Mouse (Mus musculus): ENCODE measurements at regions not wholly inside any gene's neighbourhood (a gene's known extent, or its start where the extent isn't known, plus 50 kb on each side); places are given as distances from the start of the nearest gene placed in this dataset.

DNA sequence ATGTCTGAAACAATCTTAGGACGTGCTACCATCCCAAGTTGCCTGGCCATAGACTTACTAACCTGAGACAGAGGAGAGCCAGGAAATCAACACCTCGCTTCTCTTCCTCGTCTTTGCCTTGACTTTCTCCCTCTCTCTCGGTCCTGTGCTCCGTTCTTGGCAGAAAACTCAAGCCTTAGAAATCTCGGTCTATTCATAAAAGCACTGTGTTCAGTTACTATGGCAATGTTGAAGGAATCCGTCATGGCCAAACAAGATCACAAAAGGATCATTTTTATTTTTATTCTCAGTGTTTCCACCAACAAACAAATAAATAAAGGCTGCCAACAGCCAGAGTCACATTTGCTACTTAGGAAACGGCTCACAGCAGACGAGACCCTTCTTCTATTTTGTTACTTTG lies 85.6 kb upstream of the Sox5 start:
- no peaks in the 10 kb centered on the region for H3K27me3 ChIP-seq (ENCODE audit: insufficient read depth, low read length)
- H3K4me3 ChIP-seq (replicated peaks; ENCODE audit: low read depth, low read length), result no peak overlapping the region
- ATAC-seq (replicated peaks; ENCODE audit: low FRiP score, low read depth) (no peak), DNase-seq (ENCODE audit: low spot score) (no peak)
- no peak for TF ChIP-seq CTCF (IDR thresholded peaks at IDR 0.05; ENCODE audit: low read depth)
- H3K4me1 ChIP-seq (replicated peaks; ENCODE audit: insufficient read depth, low read length), result no peaks in the 10 kb centered on the region
- H3K36me3 ChIP-seq (ENCODE audit: insufficient read depth, low read length), result no peaks in the 10 kb centered on the region
- no peak overlapping the region for H3K4me2 ChIP-seq (ENCODE audit: low read length)
- 78% methylated on average over 9 of the region's 9 CpGs for WGBS
- H3K9ac ChIP-seq (ENCODE audit: low read depth, low read length), result no peak overlapping the region
- H3K27ac ChIP-seq, result no peak overlapping the region
- H3K9me3 ChIP-seq (replicated peaks; ENCODE audit: low read length), result no peaks in the 10 kb centered on the region

DNA sequence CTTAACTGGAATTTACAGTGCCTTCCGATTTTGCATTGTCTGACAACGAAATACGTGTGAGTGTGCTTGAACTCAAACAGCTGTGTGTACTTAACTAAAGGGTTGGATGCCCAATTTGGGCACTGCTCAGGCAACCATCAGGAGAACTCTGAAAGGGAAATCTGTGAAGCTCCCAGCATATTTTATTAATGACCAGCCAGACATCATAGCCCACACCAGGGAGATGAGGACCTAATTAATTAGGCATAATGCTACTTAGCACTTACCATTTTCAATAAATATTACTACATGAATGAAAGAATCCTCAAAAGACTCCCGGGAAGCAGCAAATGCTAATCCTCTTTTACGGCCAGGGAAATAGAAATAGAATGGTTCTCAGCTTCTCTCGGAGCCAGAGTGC lies 82.2 kb upstream of the Sox5 start:
- H3K4me2 ChIP-seq (ENCODE audit: low read length), result no peak overlapping the region
- H3K36me3 ChIP-seq (ENCODE audit: insufficient read depth, low read length), result no peaks in the 10 kb centered on the region
- H3K4me1 ChIP-seq (replicated peaks; ENCODE audit: insufficient read depth, low read length), result no peaks in the 10 kb centered on the region
- TF ChIP-seq CTCF (IDR thresholded peaks at IDR 0.05; ENCODE audit: low read depth), result no peak
- no peaks in the 10 kb centered on the region for H3K27me3 ChIP-seq (ENCODE audit: insufficient read depth, low read length)
- ATAC-seq (replicated peaks; ENCODE audit: low FRiP score, low read depth), result no peak
- no peak overlapping the region for H3K27ac ChIP-seq
- H3K9ac ChIP-seq (ENCODE audit: low read depth, low read length), result no peak overlapping the region
- 70% methylated on average over 6 of the region's 6 CpGs for WGBS
- H3K4me3 ChIP-seq (replicated peaks; ENCODE audit: low read depth, low read length), result no peak overlapping the region
- no peaks in the 10 kb centered on the region for H3K9me3 ChIP-seq (replicated peaks; ENCODE audit: low read length)
- no peak for DNase-seq (ENCODE audit: low spot score)

DNA sequence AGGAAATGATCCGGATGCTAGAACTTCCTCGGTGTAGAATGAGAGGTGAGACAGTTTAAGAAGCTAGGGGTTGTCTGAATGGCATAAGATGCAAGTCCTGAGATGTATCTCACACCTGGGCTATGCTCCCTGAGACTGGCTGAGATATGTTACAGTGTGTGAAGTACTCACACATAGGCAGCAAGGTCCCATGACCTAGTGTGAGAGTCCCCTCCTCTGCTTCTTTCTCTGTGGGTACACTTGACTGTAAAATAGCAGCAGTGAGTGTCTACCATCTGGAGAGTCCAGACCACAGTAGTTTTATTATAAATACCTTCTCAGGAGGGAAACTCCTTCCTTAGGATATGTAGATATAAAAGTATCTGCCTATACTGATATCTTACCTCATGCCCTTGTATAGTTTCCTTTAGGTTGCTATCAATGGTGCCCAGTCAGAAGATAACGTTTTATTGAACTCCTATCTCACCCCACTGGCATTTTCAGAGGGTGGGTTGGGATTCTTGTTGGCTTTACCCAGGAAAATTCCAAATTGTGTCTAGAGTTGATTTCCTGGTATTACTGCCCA lies 81.7 kb upstream of the Sox5 start:
- ATAC-seq (replicated peaks; ENCODE audit: low FRiP score, low read depth), result no peak
- H3K4me1 ChIP-seq (replicated peaks; ENCODE audit: insufficient read depth, low read length), result no peaks in the 10 kb centered on the region
- WGBS, result 90% methylated on average over 3 of the region's 3 CpGs
- H3K9ac ChIP-seq (ENCODE audit: low read depth, low read length), result no peak overlapping the region
- H3K4me2 ChIP-seq (ENCODE audit: low read length), result no peak overlapping the region
- TF ChIP-seq CTCF (IDR thresholded peaks at IDR 0.05; ENCODE audit: low read depth), result no peak
- no peaks in the 10 kb centered on the region for H3K9me3 ChIP-seq (replicated peaks; ENCODE audit: low read length)
- H3K4me3 ChIP-seq (replicated peaks; ENCODE audit: low read depth, low read length), result no peak overlapping the region
- no peak for DNase-seq (ENCODE audit: low spot score)
- no peaks in the 10 kb centered on the region for H3K36me3 ChIP-seq (ENCODE audit: insufficient read depth, low read length)
- no peak overlapping the region for H3K27ac ChIP-seq
- H3K27me3 ChIP-seq (ENCODE audit: insufficient read depth, low read length), result no peaks in the 10 kb centered on the region

DNA sequence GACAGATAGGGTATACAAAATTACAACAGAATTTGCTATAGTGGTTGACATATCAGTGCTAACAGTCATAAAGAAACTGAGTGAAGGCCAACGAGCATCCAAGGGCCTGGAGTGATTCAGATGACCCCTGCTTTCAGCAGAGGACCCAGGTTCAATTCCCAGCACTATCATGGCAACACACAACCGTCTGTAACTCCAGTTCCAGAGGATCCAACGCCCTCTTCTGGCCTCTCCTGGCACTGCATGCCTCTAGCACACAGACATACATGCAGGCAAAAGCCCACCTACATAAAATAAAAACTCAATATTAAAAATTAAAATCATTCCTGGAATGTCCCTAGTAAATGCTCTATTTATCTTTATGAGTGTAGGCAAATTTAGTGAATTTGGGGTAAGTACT lies 59.7 kb upstream of the Sox5 start:
- no peak overlapping the region for H3K4me2 ChIP-seq (ENCODE audit: low read length)
- H3K27me3 ChIP-seq (ENCODE audit: insufficient read depth, low read length), result no peaks in the 10 kb centered on the region
- no peak overlapping the region for H3K4me3 ChIP-seq (replicated peaks; ENCODE audit: low read depth, low read length)
- H3K9ac ChIP-seq (ENCODE audit: low read depth, low read length), result no peak overlapping the region
- 69% methylated on average over 3 of the region's 3 CpGs for WGBS
- ATAC-seq (replicated peaks; ENCODE audit: low FRiP score, low read depth) (no peak), DNase-seq (ENCODE audit: low spot score) (no peak)
- H3K9me3 ChIP-seq (replicated peaks; ENCODE audit: low read length), result no peaks in the 10 kb centered on the region
- no peaks in the 10 kb centered on the region for H3K36me3 ChIP-seq (ENCODE audit: insufficient read depth, low read length)
- no peak overlapping the region for H3K27ac ChIP-seq
- TF ChIP-seq CTCF (IDR thresholded peaks at IDR 0.05; ENCODE audit: low read depth), result peak; percentile 10; the same call in 1 of the 2 replicates
- H3K4me1 ChIP-seq (replicated peaks; ENCODE audit: insufficient read depth, low read length), result no peaks in the 10 kb centered on the region

DNA sequence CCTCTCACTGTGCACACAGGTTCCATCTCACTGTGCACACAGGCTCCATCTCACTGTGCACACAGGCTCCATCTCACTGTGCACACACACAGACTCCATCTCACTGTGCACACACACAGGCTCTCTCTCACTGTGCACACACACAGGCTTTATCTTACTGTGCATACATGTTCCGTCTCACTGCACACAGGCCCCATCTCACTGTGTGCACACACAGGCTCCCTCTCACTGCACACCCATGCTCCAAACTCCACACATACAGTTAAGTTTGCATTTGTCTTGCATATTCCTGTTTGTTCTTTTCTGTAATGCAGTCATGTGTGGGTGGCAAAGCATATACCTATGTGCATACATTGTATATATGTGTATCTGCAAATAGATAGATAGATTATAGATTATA lies 57.6 kb upstream of the Sox5 start:
- Histone ChIP-seq H3K4me1 (replicated peaks; ENCODE audit: insufficient read depth, low read length) (no peaks in the 10 kb centered on the region), H3K36me3 (ENCODE audit: insufficient read depth, low read length) (no peaks in the 10 kb centered on the region), H3K27me3 (ENCODE audit: insufficient read depth, low read length) (no peaks in the 10 kb centered on the region), H3K9ac (ENCODE audit: low read depth, low read length) (no peak overlapping the region), H3K27ac (no peak overlapping the region), H3K4me2 (ENCODE audit: low read length) (no peak overlapping the region), H3K4me3 (replicated peaks; ENCODE audit: low read depth, low read length) (no peak overlapping the region), H3K9me3 (replicated peaks; ENCODE audit: low read length) (no peaks in the 10 kb centered on the region)
- DNase-seq (ENCODE audit: low spot score) (no peak), ATAC-seq (replicated peaks; ENCODE audit: low FRiP score, low read depth) (no peak)
- no peak for TF ChIP-seq CTCF (IDR thresholded peaks at IDR 0.05; ENCODE audit: low read depth)
- WGBS, result 94% methylated on average over 1 of the region's 1 CpGs

DNA sequence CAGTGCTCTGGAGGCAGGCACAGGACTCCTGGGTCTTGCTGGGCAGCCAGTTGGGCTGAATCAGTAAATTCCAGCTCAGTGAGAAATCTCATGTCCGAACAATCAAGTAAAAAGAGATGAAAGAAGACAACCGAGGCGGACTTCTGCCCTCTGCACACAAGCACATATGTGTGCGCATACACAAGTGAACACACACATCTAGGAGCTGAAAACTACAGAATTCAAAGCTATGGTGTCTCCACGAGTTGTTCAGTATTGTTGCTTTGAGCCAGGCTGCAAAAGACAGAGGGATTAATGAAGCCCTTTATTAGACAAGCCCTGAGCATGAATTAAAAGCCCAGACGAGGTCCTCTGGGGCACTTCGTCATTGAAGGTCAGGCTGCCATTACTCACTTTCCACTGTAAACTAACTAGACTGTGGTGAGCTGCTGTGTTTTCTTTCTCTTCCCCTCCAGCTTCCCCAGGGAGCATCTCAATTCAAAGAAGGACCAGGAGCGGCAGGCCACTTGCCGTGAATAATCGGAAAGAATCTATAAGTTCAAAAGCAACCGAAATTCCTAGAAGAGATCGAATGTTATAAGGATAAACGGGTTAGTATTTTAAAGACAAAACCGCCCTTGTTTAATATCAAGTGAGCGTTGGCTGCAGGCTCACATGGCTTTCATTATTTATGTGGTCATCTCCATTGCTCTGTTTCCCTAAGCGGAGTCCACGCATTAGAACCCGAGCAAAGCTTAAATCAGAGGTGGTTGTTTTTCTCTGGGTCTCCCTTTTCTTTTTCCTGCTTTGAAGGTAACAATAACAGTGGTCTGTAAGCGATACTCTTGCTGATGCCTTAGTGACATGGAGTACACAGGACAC lies 52.8 kb upstream of the Sox5 start:
- DNase-seq (ENCODE audit: low spot score) (peak; percentile 50), ATAC-seq (replicated peaks; ENCODE audit: low FRiP score, low read depth) (no peak)
- no peak overlapping the region for H3K27ac ChIP-seq
- TF ChIP-seq CTCF (IDR thresholded peaks at IDR 0.05; ENCODE audit: low read depth), result no peak
- no peaks in the 10 kb centered on the region for H3K27me3 ChIP-seq (ENCODE audit: insufficient read depth, low read length)
- 36% methylated on average over 19 of the region's 19 CpGs for WGBS
- no peak overlapping the region for H3K4me2 ChIP-seq (ENCODE audit: low read length)
- H3K4me1 ChIP-seq (replicated peaks; ENCODE audit: insufficient read depth, low read length), result no peaks in the 10 kb centered on the region
- no peak overlapping the region for H3K4me3 ChIP-seq (replicated peaks; ENCODE audit: low read depth, low read length)
- H3K9ac ChIP-seq (ENCODE audit: low read depth, low read length), result no peak overlapping the region
- H3K9me3 ChIP-seq (replicated peaks; ENCODE audit: low read length), result no peaks in the 10 kb centered on the region
- H3K36me3 ChIP-seq (ENCODE audit: insufficient read depth, low read length), result no peaks in the 10 kb centered on the region

All from kidney, postnatal 0 days (tissue).